Mouse (Mus musculus) c-Kit-positive CD71-negative TER-119-negative erythroid progenitor cells, embryonic 14.5 days (primary cell): ENCODE measurements at regions not wholly inside any gene's neighbourhood (a gene's known extent, or its start where the extent isn't known, plus 50 kb on each side); places are given as distances from the start of the nearest gene placed in this dataset.

Experiments used
- DNase-seq: peaks from one replicate; pipeline ENCODE4 v3.0.0-alpha.2; 2013; ENCODE audit warnings: low read depth

DNA sequence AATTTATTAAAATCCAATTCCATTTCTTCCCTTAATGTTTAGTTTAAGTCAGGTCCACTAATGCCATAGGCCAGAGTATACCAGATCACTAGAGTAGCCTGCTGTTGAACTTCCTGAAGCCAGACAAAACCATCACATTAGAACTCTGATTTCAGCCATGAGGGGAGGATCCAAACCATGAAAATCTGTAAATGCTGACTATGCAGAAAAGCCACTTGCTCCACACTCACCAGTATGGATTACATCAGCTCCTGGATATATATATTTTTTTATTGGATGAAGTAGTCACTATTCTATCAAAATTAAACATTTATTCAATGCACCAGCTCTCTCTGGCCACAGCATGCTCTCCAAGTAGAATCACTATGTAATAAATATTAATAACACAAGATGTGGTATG lies 202.8 kb upstream of the Nrp1 start:
- DNase-seq, result no peak

GRCm38 (mm10) chr8:128156221-128156620 lies 202.2 kb upstream of the Nrp1 start:
- no peak for DNase-seq

DNA sequence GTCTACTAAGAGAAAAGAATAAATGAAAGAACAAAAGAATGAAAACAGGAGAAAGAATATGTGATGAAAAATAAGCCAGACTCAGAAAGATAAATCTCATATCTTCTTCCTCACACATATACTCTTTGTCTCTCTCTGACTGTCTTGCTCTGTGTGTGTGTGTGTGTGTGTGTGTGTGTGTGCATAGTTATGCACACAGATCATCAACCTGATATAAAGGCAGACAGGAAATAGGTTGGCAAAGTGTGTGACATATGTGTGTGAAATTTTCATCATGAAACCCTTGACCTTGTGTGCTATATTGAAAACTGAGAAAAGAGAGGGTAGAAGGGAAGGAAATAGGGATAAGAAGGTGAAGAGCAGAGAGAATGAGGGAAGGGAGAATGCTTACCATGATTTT lies 195.5 kb upstream of the Nrp1 start:
- DNase-seq, result no peak

GRCm38 (mm10) chr8:128164976-128165375 lies 193.4 kb upstream of the Nrp1 start:
- DNase-seq, result no peak

- DNase-seq, result no peak
Observed at GRCm38 (mm10) chr8:128165591-128165990, 192.8 kb upstream of the Nrp1 start.

- DNase-seq, result no peak
Observed at GRCm38 (mm10) chr8:128166097-128166496, 192.3 kb upstream of the Nrp1 start.

- DNase-seq, result no peak
Observed at GRCm38 (mm10) chr8:128168819-128169218, 189.6 kb upstream of the Nrp1 start.

GRCm38 (mm10) chr8:128171116-128171515 lies 187.3 kb upstream of the Nrp1 start:
- DNase-seq, result peak; percentile 35

DNA sequence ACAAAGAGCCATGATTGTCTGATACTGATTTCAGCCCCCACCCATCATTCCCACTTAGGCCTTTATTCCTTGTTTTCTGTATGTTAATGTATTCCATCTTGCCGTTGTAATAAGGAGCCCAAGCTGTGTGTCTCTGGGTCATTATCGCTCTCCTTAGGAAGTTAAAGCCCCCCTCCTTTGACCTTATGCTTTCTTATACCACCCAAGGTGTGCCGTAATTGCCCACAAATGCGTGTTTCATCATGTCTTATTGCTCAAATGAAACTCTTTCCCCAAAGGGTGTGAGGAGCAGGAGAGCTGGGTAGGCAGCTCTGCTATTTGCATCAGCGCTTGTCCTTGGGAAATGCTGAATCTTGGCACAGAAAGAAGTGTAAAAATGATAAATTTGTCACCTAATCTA lies 178.2 kb upstream of the Nrp1 start:
- no peak for DNase-seq

DNA sequence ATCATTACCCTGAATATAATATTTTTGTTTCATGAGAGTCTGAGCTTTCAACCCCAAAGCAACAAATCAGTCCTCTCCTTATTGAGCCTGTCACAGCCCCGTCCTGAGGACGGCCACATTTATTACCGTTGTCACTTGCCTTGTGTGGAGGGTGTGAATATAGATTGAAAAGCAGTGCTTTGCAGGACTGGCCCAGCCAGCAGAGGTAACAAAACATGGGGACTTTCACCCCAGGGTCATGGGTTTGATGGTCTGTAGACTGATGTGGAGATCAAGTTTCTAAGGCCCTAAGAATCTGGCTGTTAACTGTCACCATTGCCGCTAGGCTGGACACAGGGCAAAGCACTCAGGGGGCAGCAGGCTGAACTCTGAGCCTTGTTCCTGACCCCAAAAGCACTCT lies 175.3 kb upstream of the Nrp1 start:
- no peak for DNase-seq

- no peak for DNase-seq
Observed at GRCm38 (mm10) chr8:128188321-128188720, 170.1 kb upstream of the Nrp1 start.

GRCm38 (mm10) chr8:128193293-128193887 lies 165.0 kb upstream of the Nrp1 start:
- DNase-seq, result no peak

DNA sequence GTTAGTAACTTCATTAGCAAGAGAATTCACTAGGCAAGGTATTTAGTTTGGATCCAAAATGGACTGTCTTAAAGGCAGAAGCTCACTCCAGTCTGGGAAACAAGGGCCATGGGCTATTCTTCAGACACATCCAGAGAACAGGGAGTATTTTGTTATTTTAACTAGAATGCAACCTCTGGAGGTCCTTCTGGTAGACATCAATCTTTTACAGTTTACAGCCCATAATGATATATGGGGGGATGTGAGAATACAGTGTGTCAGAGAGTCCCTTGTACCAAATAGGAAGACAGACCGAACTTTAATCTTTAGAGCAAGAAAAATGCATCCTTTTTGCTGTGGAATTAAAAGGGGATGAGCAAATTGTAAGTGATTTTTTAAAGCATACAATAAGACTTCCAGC lies 157.6 kb upstream of the Nrp1 start:
- DNase-seq, result no peak

- no peak for DNase-seq
Observed at GRCm38 (mm10) chr8:128201635-128202034, 156.8 kb upstream of the Nrp1 start.

GRCm38 (mm10) chr8:128202158-128202886 lies 156.1 kb upstream of the Nrp1 start:
- DNase-seq, result no peak

DNA sequence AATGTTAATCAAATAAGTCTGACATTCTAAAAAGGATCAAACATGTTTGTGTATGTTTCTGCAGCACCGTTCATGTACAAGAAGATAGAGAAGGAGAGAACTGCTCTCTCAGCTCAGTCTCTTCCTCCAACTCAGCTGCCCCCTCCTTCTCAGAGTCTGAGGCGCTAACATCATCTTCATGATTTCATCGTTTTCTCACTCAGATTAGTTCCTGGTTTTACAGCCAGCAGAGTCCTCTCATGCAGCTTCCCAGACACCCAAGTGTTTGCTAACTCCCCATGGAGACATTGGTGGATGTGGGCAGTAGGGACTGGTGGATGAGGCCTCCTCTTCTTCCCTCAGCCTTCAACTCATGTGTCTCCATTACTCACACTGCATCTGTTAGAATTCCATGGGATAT lies 153.6 kb upstream of the Nrp1 start:
- DNase-seq, result no peak

DNA sequence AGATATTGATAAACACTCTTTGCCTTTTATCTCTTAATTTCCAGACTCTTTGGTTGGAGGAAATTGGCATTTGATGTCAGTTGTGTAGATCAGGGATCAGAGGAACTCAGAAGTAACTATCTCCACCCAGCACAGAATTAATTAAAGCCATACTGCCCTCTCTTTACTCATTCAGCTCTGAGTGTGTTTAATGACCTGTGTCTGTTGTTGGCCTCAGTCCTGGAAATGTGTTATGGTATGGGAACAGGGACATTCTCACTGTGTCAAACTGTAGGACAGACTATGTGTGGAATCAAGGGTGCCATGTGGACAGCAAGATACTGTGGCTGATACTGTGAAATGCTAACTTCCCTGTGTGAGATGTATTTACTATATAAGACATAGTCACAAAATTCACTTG lies 151.3 kb upstream of the Nrp1 start:
- no peak for DNase-seq

DNA sequence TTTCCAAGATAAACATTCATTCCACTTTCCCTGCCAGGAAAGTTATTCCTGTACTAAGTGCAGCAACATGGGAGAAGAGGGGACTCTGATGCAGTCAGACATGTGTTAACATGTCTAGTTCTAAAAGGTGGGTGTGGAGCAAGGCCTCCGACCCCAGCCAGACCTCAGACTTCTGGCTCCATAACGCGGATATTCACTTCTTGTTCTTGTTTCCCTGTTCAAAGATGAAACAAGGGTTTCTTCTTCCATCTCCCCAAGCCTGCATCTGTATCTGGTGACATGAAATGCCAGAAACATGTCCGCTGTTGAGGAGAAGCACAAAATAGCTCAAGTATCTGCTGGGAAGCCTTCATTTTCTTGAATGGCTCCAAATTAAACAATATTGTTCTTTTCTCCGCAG lies 147.6 kb upstream of the Nrp1 start:
- DNase-seq, result no peak

GRCm38 (mm10) chr8:128212223-128212622 lies 146.2 kb upstream of the Nrp1 start:
- no peak for DNase-seq

DNA sequence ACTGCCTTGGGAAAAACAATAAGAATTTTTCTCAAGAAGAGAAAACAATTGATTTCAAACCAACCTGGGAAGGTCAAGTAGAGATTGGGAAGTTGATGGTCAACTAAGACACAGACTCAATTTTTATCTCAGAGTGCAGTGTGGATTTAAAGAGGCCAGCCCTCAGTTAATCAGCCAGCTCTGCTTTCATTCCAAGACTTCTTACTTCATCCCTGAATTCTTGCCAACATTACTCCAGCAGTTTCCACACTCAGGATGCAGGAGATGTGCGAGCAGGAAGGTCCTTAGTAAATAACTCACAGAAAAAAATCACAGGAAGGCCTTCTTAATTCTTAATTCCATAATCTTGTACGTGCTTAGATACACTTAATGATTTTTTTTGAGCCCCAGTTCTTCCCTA lies 144.1 kb upstream of the Nrp1 start:
- DNase-seq, result no peak

DNA sequence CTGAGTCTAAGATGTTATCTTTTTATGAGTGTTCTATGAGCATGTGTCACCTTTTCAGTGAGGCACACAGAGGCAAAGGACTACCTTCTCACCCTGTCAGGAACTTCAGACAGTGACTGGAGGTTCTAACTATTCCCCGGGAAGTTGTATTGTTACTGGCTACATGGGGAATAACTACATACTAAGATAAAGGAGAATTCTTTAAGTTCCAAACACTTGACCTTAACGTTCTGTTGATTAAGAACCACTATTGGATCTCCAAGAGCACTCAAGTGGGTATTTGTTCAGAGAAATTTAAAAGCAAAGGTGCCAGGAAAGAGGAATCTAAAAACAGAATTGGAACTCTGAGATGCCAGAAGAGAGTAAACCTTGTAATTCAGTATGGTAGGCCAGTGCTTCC lies 139.5 kb upstream of the Nrp1 start:
- DNase-seq, result no peak

- no peak for DNase-seq
Observed at GRCm38 (mm10) chr8:128219539-128219938, 138.9 kb upstream of the Nrp1 start.

GRCm38 (mm10) chr8:128223092-128223491 lies 135.3 kb upstream of the Nrp1 start:
- peak; percentile 23 for DNase-seq

DNA sequence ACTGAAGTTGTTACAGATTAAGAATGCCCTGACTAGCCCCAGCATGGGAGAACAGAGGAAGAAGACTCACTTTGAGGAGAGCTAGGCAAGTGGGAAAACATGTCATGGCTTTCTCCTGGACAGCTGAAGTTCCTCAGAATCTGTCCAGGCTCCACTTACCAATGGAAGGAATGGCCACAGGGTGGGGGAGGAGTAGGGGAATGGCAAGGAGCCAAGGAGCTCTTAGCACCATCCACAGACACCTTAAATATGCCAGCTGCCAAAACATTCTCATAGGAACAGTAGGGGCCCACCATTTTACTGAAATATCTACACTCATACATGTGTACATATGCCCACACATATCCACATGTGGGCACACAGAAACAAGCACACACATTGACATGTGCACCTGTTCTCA lies 134.9 kb upstream of the Nrp1 start:
- DNase-seq, result no peak
